Mouse (Mus musculus) liver, embryonic 14.5 days (tissue): Measurements from ENCODE around the gene Dcun1d1. TPM values are rescaled to one million over a fixed set of nuclear protein-coding genes. Genes with fewer than 3 reads are reported as not detected.
A peak's percentile ranks its signal among the peaks of the same experiment; 100 is the strongest.

Source experiments
- ATAC-seq: fragments of 200-750 bp; cut with Nextera tagmentation; 2 replicates; pipeline ENCODE4 v1.8.0; 2017; ENCODE audit warnings: moderate number of reproducible peaks, mild to moderate bottlenecking, moderate library complexity; ENCODE audit not compliant: insufficient read depth
- DNase-seq, 3 experiments: peaks; one replicate each; pipeline ENCODE4 v3.0.0-alpha.2; 2012 to 2013; ENCODE audit warnings: low read depth in 3 of 3, low spot score in 3 of 3
- H3K27ac ChIP-seq: fragments of 300-500 bp; sonication (generic); 2 replicates; pipeline ENCODE4 v1.5.1; 2014; ENCODE audit warnings: moderate library complexity, mild to moderate bottlenecking, control low read depth, inconsistent platforms
- H3K27me3 ChIP-seq: fragments of 300-500 bp; sonication (generic); 2 replicates; pipeline ENCODE4 v1.6.1; 2014; ENCODE audit warnings: mild to moderate bottlenecking, low read length, moderate library complexity; ENCODE audit not compliant: control insufficient read depth, insufficient read depth
- H3K36me3 ChIP-seq: fragments of 300-500 bp; sonication (generic); replicated peaks from 2 replicates; pipeline ENCODE4 v1.6.1; 2014; ENCODE audit warnings: low read depth; ENCODE audit not compliant: control insufficient read depth, insufficient read depth
- H3K4me1 ChIP-seq, 2 experiments: fragments of 200-500 bp in 1 of 2; fragments of 300-500 bp in 1 of 2; sonication (generic) in 1 of 2; replicated peaks; 2 replicates each; pipeline ENCODE4 v1.6.1; 2012 to 2014; ENCODE audit warnings: antibody characterized with exemption in 1 of 2, inconsistent platforms in 1 of 2, low read length in 1 of 2; ENCODE audit not compliant: control insufficient read depth in 2 of 2, insufficient read depth in 2 of 2
- H3K4me2 ChIP-seq: fragments of 300-500 bp; sonication (generic); 2 replicates; pipeline ENCODE4 v1.6.1; 2014; ENCODE audit warnings: low read depth, mild to moderate bottlenecking, control low read depth, moderate library complexity
- H3K4me3 ChIP-seq, 2 experiments: fragments of 200-500 bp in 1 of 2; fragments of 300-500 bp in 1 of 2; sonication (generic) in 1 of 2; 2 replicates each; pipeline ENCODE4 v1.5.1; 2012 to 2014; ENCODE audit warnings: low read depth in 2 of 2, low read length in 2 of 2, mild to moderate bottlenecking in 2 of 2, control low read depth in 1 of 2, inconsistent platforms in 1 of 2, moderate library complexity in 1 of 2; ENCODE audit not compliant: insufficient read depth in 1 of 2
- H3K9ac ChIP-seq: fragments of 300-500 bp; sonication (generic); replicated peaks from 2 replicates; pipeline ENCODE4 v1.6.1; 2014; ENCODE audit warnings: mild to moderate bottlenecking, control low read depth, moderate library complexity
- H3K9me3 ChIP-seq: fragments of 300-500 bp; sonication (generic); 2 replicates; pipeline ENCODE4 v1.6.1; 2016; ENCODE audit warnings: low read length, mixed read lengths; ENCODE audit not compliant: control insufficient read depth
- CTCF ChIP-seq: IDR thresholded peaks from 2 replicates; pipeline ENCODE4 v1.5.1; 2016; ENCODE audit warnings: antibody characterized with exemption, low read depth, control low read depth
- EP300 ChIP-seq: IDR thresholded peaks from 2 replicates; pipeline ENCODE4 v1.6.1; 2016; ENCODE audit warnings: antibody characterized with exemption, low read depth
- WGBS: fragments of 180-500 bp; shearing (Covaris S2); extraction: QIAGEN DNeasy Blood & Tissue Kit; methylation state at CpG from one replicate; pipeline ENCODE4 v1.1.7; 2014; ENCODE audit not compliant: insufficient replicate concordance; 5-methylcytosine and 5-hydroxymethylcytosine counted together
- polyA plus RNA-seq, 2 experiments: library from polyadenylated mRNA; depleted of rRNA in 1 of 2; stranded (reverse) in 1 of 2; unstranded in 1 of 2; fragments of >200 nt; fragmentation: Nextera tagmentation in 1 of 2; extraction: Ambion mirVana in 1 of 2; gene quantifications; 2 replicates each; pipeline versions ENCODE4 v1.2.1 to v1.2.3; 2012 to 2014

Gene Dcun1d1
- polyA plus RNA-seq (2012; rRNA removed) = 13.4 and 31.3 TPM in 2 replicates
- 78.6 and 84.8 TPM in 2 replicates for polyA plus RNA-seq (2014; fragmentation: Nextera tagmentation; extraction: Ambion mirVana)

- DNase-seq (no peak), ATAC-seq (no peak)
- H3K27ac ChIP-seq = no peak within 1 kb of the TSS
- H3K4me2 ChIP-seq = no peak within 1 kb of the TSS
- no peak within 1 kb of the TSS for H3K4me3 ChIP-seq
- H3K9ac ChIP-seq = no peak within 1 kb of the TSS
- H3K36me3 ChIP-seq = no peaks in the 10 kb centered on the region; the same call in none of the 2 replicates
- TF ChIP-seq CTCF (no peak), EP300 (no peak)
- H3K4me1 ChIP-seq = peaks cover 8 to 9% of the 10 kb centered on the region in 2 experiments
- H3K27me3 ChIP-seq = no peaks in the 10 kb centered on the region
- H3K9me3 ChIP-seq = no peaks in the 10 kb centered on the region
- 82% methylated on average over 6 of the region's 6 CpGs for WGBS
Measured at GRCm38 (mm10) chr3:35937345-35937744, at the start of gene Dcun1d1. TSS of gene Dcun1d1 (minus strand) at chr3:35937445.

GRCm38 (mm10) chr3:35986266-35986665, 49.0 kb upstream of the Dcun1d1 start:
- ATAC-seq = no peak
- TF ChIP-seq CTCF = no peak
- TF ChIP-seq EP300 = no peak
- Histone ChIP-seq H3K9me3 (no peaks in the 10 kb centered on the region), H3K9ac (no peak overlapping the region), H3K4me3 (no peak overlapping the region), H3K4me2 (no peak overlapping the region), H3K27ac (no peak overlapping the region), H3K4me1 (no peaks in the 10 kb centered on the region), H3K27me3 (no peaks in the 10 kb centered on the region), H3K36me3 (no peaks in the 10 kb centered on the region)
- WGBS = 68% methylated on average over 6 of the region's 6 CpGs
- no peak for DNase-seq

GRCm38 (mm10) chr3:35973551-35973950, 36.3 kb upstream of the Dcun1d1 start:
- H3K9ac ChIP-seq = no peak overlapping the region
- no peaks in the 10 kb centered on the region for H3K9me3 ChIP-seq
- no peaks in the 10 kb centered on the region for H3K27me3 ChIP-seq
- H3K36me3 ChIP-seq = no peaks in the 10 kb centered on the region
- 54% methylated on average over 7 of the region's 7 CpGs for WGBS
- ATAC-seq (no peak), DNase-seq (peak in 1 of 3 experiments; percentile 16)
- no peak overlapping the region for H3K4me2 ChIP-seq
- H3K4me3 ChIP-seq = no peak overlapping the region
- H3K4me1 ChIP-seq = no peaks in the 10 kb centered on the region
- TF ChIP-seq CTCF = peak; percentile 77
- no peak for TF ChIP-seq EP300
- no peak overlapping the region for H3K27ac ChIP-seq

- H3K9me3 ChIP-seq = no peaks in the 10 kb centered on the region
- H3K4me1 ChIP-seq = no peaks in the 10 kb centered on the region
- peak in 2 of 3 experiments; percentile 4 to 9 for DNase-seq
- H3K4me2 ChIP-seq = no peak overlapping the region
- H3K4me3 ChIP-seq = no peak overlapping the region
- H3K36me3 ChIP-seq = no peaks in the 10 kb centered on the region
- H3K27me3 ChIP-seq = no peaks in the 10 kb centered on the region
- H3K9ac ChIP-seq = no peak overlapping the region
- H3K27ac ChIP-seq = no peak overlapping the region
- peak; percentile 57; the same call in 1 of the 2 replicates for ATAC-seq
- TF ChIP-seq CTCF = peak; percentile 76
- TF ChIP-seq EP300 = no peak
- 58% methylated on average over 4 of the region's 4 CpGs for WGBS
Measured at GRCm38 (mm10) chr3:35972985-35973384, 35.7 kb upstream of the Dcun1d1 start.

GRCm38 (mm10) chr3:35971149-35971548, 33.9 kb upstream of the Dcun1d1 start:
- DNase-seq (no peak), ATAC-seq (no peak)
- TF ChIP-seq CTCF = no peak
- TF ChIP-seq EP300 = no peak
- Histone ChIP-seq H3K27me3 (no peaks in the 10 kb centered on the region), H3K9me3 (no peaks in the 10 kb centered on the region), H3K4me2 (no peak overlapping the region), H3K9ac (no peak overlapping the region), H3K27ac (no peak overlapping the region), H3K36me3 (no peaks in the 10 kb centered on the region), H3K4me3 (no peak overlapping the region), H3K4me1 (0 out of 4 replicates have a peak, but pooled peaks cover 0 to 3% of the 10 kb centered on the region in 2 experiments)
- whole genome bisulfite sequencing = 84% methylated on average over 12 of the region's 12 CpGs
